Mouse (Mus musculus): ENCODE measurements at regions not wholly inside any gene's neighbourhood (a gene's known extent, or its start where the extent isn't known, plus 50 kb on each side); places are given as distances from the start of the nearest gene placed in this dataset.

DNA sequence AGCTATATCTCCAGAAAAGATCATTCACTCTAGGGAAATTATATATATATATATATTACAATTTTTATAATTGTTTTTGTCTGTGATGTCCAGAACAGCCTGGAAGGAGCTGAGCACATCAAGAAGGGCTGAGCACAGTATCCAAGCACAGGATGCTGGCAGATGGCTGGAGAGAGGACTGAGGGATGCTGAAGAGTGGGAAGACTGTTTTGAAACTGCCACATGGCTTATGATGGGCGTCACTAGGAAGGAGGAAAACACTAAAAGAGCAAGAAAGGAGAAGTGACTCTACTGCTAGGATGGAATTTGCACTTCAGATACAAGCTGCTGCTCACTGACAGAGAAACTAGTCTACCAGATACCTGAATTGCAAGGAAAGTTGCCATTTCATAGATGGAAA, 50.4 kb upstream of the Atg10 start:
- no peak for DNase-seq

- no peak for DNase-seq
These were observed 50.8 kb upstream of the Atg10 start for GRCm38 (mm10) chr13:91274615-91275014.

- DNase-seq, result no peak
These were observed 55.7 kb upstream of the Atg10 start for GRCm38 (mm10) chr13:91279487-91279886.

DNA sequence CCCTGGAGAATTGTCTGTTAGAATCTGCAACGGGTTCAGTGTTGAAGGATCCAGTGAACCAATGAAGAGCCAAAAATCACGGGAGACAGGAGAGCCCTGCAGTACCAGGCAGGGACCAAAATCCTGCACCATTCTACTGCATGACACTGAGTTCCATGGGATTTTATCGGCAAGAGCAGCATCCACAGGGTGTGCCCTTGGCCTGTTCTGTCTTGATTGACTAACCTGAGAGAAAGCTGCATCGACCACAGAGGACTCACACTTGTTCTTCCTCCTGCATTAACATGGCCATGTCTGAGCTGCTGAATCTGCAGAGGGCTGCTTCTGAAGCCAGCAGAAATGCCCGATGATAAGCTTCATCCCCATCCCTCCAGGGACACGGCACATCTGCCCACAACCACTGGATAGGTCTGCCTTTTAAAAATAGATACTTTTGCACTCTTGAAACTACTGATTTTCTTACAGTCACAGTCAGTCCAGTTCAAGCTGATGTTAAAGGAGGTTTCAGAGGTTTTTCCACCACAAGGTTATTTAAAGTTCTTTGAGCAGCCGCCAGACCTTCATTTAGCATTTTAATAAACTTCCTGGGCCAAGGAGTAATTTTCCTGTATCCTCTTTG, 71.9 kb upstream of the Atg10 start:
- DNase-seq, result no peak

DNA sequence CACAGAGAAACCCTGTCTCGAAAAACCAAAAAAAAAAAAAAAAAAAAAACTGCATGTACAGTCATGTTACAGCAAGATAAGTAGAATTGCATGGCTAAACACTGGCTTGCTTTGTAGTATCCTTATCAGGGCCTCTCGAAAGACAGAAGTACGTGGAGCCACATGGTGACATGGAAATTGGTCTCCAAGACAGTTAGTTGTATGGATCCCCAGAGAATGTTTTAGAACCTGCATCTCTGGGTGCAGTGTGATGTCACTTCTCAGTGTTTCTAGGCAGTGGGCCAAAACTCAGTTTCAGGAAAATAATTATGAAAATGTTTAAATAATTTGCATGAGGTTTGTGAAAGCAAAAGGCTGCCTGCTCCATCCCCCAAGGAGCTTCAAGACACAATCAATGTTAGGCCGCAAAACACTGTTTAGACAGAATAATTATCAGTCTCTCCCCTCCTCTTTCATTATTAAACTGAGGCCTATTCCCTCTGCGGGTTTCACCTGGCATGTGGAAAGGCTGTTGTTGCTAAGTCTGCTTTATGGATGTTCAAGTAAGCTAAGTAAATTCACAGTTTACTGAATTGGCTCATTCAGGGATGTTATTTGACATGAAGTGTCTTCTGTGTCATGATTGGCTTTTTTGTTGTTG, 72.9 kb upstream of the Atg10 start:
- no peak for DNase-seq

- DNase-seq, result no peak
These were observed 78.1 kb upstream of the Atg10 start for GRCm38 (mm10) chr13:91301849-91302248.

DNA sequence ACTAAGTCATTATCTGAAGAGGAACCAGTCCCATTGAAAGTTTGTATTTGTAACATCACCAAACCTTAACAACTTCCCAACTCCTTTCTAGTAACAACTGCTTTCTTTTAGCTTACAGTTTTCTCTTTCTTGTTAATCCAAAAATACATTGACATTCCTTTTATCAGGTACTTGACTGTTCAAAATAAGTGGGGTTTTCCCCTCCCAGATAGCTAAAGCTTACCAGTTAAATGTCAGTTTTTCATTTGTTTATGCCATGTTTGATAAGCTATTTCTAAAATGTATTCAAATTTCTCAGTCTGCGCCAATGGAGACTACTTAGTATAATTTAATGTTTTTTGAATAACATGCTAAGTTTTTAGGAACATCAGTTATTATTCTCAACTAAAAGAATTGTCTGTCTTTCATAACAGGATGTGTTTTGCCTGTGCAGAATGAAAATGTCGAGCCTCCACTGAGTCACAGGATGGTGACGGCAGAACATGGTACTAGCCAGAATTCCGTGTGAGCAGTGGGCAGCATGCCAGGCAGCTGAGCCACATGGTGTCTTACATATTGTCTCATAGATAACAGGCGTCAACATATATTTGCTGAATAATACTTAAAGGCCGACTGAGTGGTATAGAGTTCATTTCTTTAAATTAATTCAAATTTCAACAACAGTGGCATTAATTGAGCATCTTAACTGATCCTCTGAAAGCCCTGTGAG, 82.1 kb upstream of the Atg10 start:
- DNase-seq, result no peak

DNA sequence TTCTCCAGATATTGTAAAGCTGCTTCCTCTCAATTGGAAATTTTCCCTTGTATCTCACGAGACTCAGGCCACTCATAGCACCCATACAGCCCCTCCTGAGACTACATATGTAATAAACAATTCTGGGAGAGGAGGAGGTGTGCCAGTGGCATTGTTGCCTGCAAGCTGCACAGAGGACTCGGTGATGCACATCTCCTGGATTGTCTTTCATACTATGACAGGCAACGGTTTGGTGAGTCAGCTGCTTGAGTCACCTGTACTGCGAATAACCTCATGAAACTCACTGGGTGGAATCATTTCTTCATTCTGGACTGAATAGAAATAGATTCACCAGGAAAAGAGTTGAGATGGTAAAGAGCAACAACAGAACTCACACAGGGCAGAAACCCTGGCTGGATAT, 82.8 kb upstream of the Atg10 start:
- no peak for DNase-seq

GRCm38 (mm10) chr13:91312905-91313571, 89.3 kb upstream of the Atg10 start:
- DNase-seq, result no peak

DNA sequence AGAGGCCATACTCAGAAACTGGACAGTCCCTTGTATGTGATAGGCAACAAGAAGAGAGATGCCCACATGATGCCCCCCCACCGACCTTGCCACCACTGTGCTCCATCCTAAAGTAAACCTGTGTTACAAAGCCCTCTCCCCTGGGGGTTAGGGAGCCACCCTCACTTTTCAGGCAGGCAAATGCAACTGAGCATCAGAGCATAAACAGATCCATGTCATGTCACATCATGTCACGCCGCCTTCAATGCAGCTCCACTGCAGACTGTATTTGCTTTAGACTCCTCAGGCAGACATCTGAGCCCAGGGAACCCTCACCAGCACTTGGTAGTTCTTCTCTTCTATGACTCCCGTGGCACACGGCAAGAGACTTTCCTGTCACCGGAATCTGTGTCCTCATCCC, 98.6 kb upstream of the Atg10 start:
- no peak for DNase-seq

DNA sequence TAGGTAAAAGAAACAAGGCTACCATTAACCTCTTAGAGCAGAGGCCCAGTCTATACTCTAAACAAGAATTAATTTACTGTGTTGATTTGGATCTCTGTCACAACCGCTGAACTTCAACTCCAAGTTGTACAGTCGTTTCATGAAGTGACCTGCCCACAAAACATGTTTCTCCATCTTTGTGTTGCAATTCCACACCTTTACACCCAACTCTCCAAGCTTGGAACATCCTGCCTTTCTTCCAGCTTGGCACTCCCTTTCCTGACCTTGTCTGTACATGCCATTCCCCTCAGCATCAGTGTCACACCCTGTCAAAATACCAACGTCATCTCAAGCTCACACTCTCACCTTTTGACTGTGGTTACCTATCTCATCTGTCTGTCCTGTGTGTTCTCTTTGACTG, 103.1 kb upstream of the Atg10 start:
- no peak for DNase-seq

- DNase-seq, result no peak
These were observed 110.5 kb upstream of the Atg10 start for GRCm38 (mm10) chr13:91334283-91334682.

- DNase-seq, result no peak
These were observed 115.9 kb upstream of the Ssbp2 start for GRCm38 (mm10) chr13:91344139-91344538.

GRCm38 (mm10) chr13:91348489-91349083, 111.5 kb upstream of the Ssbp2 start:
- DNase-seq, result no peak

GRCm38 (mm10) chr13:91352311-91352710, 107.8 kb upstream of the Ssbp2 start:
- no peak for DNase-seq

- DNase-seq, result no peak
These were observed 103.6 kb upstream of the Ssbp2 start for GRCm38 (mm10) chr13:91356516-91356915.

DNA sequence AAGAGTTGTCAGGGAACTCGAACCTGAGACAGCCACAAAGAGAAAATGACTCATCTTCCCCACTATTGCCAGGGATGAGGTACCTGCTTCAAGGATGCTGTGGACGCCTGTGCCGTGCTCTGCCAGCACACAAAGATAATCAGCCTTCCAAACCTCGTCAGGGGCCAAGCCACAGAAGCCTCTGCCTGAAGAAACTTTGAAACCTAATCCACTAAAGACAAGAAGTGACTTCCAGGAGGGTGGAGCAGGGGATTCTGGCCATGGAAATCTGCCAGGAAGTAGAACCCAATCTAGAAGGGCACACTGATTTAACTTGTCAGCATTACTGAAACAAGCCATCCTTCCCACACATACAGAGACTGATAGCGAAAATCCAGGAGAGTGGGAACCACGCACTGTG, 100.0 kb upstream of the Ssbp2 start:
- DNase-seq, result no peak

DNA sequence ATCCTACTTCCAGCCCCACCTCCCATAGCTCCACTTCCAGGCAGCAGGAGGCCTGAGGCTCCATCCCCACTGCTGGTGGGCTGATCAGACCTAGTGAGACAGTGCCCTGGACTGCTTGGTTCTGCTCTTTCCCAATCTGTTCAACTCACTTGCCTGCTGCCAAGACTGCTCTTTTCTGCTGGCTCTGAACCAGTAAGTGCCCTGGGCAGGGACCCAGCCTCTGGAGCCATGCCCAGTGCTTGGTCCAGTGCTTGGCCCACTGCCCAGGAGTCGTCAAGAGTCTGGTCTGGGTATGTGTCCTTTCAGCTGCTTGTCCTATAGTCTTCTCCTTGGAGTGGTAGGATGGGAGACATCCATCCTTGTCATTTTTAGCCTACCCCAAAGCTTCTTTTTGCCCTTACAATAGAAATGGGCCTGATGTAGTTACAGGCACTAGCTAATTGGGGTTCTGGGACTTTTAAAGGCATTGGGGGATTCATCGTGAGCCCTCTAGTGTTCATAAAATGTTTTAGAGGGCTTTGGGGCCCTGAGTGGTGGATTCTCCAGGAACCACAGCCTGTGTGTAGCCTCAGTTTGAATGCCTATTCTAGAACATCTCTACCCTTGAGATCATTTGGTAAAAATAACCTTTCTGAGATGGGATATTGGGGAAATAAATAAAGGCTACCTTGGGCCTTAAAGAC, 94.7 kb upstream of the Ssbp2 start:
- no peak for DNase-seq

DNA sequence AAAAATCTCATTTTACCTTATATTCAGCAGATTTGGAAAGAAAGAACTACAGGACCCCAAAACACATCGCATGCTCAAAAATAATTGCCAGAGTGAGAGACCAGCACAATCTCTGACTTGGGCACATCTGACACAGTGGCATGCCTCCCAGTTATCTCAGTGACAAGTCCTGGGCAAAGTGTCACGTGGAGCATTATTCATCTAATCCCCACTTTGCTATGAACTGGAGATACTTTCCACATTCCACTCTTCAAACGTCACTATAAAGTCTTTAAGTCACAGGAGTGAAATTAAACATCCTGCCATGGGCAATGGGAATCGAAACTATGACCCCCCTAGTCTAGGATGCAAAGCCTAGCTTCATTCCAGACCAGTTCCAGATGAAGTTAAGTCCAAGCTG, 93.5 kb upstream of the Ssbp2 start:
- no peak for DNase-seq

GRCm38 (mm10) chr13:91367896-91368556, 92.1 kb upstream of the Ssbp2 start:
- no peak for DNase-seq

DNA sequence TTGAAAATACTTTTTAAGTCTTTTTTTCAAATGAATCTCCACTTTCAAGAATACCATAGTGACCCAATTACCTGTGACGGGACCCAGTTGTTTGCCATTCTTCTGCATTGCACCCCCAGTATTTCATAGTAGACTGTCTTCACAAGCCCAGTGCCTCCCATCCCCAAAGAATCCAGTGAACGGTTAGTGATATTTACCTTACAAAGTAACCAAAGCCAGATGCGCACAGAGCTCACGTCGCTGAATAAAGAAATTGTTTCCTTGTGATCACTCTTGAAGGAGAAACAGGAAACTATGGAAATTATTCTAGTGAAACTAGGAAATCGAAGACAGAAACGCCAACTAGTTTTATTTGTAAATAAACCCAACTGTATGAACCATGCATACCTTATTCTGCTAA, 91.4 kb upstream of the Ssbp2 start:
- peak; percentile 53 for DNase-seq

- no peak for DNase-seq
These were observed 90.1 kb upstream of the Ssbp2 start for GRCm38 (mm10) chr13:91370021-91370420.

Measured in embryo, embryonic 11 days (tissue).